Mouse (Mus musculus): ENCODE measurements around the gene Cd209d.

GRCm38 (mm10) chr8:3876121-3876520, 2.2 kb downstream of the Cd209d start:
- TF ChIP-seq CTCF (IDR thresholded peaks at IDR 0.05; ENCODE audit: extremely low read depth, insufficient read depth, low read length) (no peak), POLR2A (IDR thresholded peaks at IDR 0.05; ENCODE audit: extremely low read depth, insufficient read depth, low read length) (no peak)

All from cortical plate, adult 2 months (tissue).